Mouse (Mus musculus) natural killer cell, adult 2 months (primary cell): ENCODE data around the gene Hip1r.
A peak's percentile ranks its signal among the peaks of the same experiment; 100 is the strongest.

Experiments
- DNase-seq, 2 experiments: peaks; one replicate each; pipeline ENCODE4 v3.0.0; 2022; ENCODE audit warnings: low spot score in 2 of 2

Hip1r gene

GRCm38 (mm10) chr5:123997211-123997751, 23.9 kb downstream of the Hip1r start:
- DNase-seq, result no peak

GRCm38 (mm10) chr5:123997811-123998210, 24.4 kb downstream of the Hip1r start:
- no peak for DNase-seq

GRCm38 (mm10) chr5:123998370-123998769, 24.9 kb downstream of the Hip1r start:
- DNase-seq, result no peak

GRCm38 (mm10) chr5:124000824-124001223, 27.4 kb downstream of the Hip1r start:
- DNase-seq, result peak; percentile 77 to 86

- no peak for DNase-seq
Measured at GRCm38 (mm10) chr5:124001274-124001673, 27.8 kb downstream of the Hip1r start.

GRCm38 (mm10) chr5:124002876-124003275, 29.4 kb downstream of the Hip1r start:
- no peak for DNase-seq

GRCm38 (mm10) chr5:124003375-124003774, 29.9 kb downstream of the Hip1r start:
- DNase-seq, result no peak

- DNase-seq, result no peak
Measured at GRCm38 (mm10) chr5:124004356-124005150, 31.1 kb downstream of the Hip1r start.

GRCm38 (mm10) chr5:124005151-124005500, 31.7 kb downstream of the Hip1r start:
- DNase-seq, result no peak

- DNase-seq, result no peak
Measured at GRCm38 (mm10) chr5:124005591-124005990, 32.2 kb downstream of the Hip1r start.

GRCm38 (mm10) chr5:124006082-124006873, 32.9 kb downstream of the Hip1r start:
- no peak for DNase-seq

GRCm38 (mm10) chr5:124006891-124007491, 33.6 kb downstream of the Hip1r start:
- DNase-seq, result peak; percentile 62 to 63

GRCm38 (mm10) chr5:124010077-124010476, 36.6 kb downstream of the Hip1r start:
- no peak for DNase-seq

GRCm38 (mm10) chr5:124010910-124011655, 37.7 kb downstream of the Hip1r start:
- no peak for DNase-seq

GRCm38 (mm10) chr5:124011927-124012326, 38.5 kb downstream of the Hip1r start:
- DNase-seq, result peak in 1 of 2 experiments; percentile 43

GRCm38 (mm10) chr5:124012885-124013284, 39.5 kb downstream of the Hip1r start:
- no peak for DNase-seq

- peak in 1 of 2 experiments; percentile 44 for DNase-seq
Measured at GRCm38 (mm10) chr5:124013747-124014146, 40.3 kb downstream of the Hip1r start.

GRCm38 (mm10) chr5:124014180-124014579, 40.8 kb downstream of the Hip1r start:
- no peak for DNase-seq

GRCm38 (mm10) chr5:124014791-124015251, 41.4 kb downstream of the Hip1r start:
- no peak for DNase-seq

GRCm38 (mm10) chr5:124015727-124016126, 42.3 kb downstream of the Hip1r start:
- no peak for DNase-seq

- peak; percentile 59 to 70 for DNase-seq
Measured at GRCm38 (mm10) chr5:124016291-124016821, 42.9 kb downstream of the Hip1r start.
